Mouse (Mus musculus) G1E (cell line): ENCODE measurements around the gene Vsig2. TPM values are rescaled to one million over a fixed set of nuclear protein-coding genes. Genes with fewer than 3 reads are reported as not detected.

Source experiments
- ATAC-seq: 2 replicates; pipeline ENCODE4 v1.8.0; 2016; ENCODE audit warnings: mild to moderate bottlenecking; ENCODE audit not compliant: insufficient number of reproducible peaks, poor library complexity, low FRiP score, severe bottlenecking; ENCODE audit errors: extremely low read depth
- DNase-seq: peaks from one replicate; pipeline ENCODE4 v3.0.0; 2012; ENCODE audit warnings: low spot score
- H3K27me3 ChIP-seq: 2 replicates; pipeline ENCODE4 v1.6.1; 2012; ENCODE audit warnings: mild to moderate bottlenecking, low read length, inconsistent platforms; ENCODE audit not compliant: insufficient read depth
- H3K36me3 ChIP-seq: replicated peaks from 2 replicates; pipeline ENCODE3; 2012; ENCODE audit warnings: mild to moderate bottlenecking, inconsistent platforms
- H3K4me1 ChIP-seq: 2 replicates; pipeline ENCODE4 v1.6.1; 2012; ENCODE audit warnings: low read depth, low read length, inconsistent platforms, mixed read lengths; ENCODE audit not compliant: insufficient read depth
- H3K4me3 ChIP-seq: 2 replicates; pipeline ENCODE4 v1.5.1; 2012; ENCODE audit warnings: low read depth, mild to moderate bottlenecking, inconsistent platforms, low read length, moderate library complexity, mixed read lengths
- H3K9me3 ChIP-seq: replicated peaks from 2 replicates; pipeline ENCODE4 v1.6.1; 2012; ENCODE audit warnings: inconsistent platforms
- CTCF ChIP-seq: IDR thresholded peaks from 2 replicates; pipeline ENCODE4 v1.5.1; 2012; ENCODE audit warnings: low read depth, low read length, inconsistent platforms, mixed read lengths
- GATA1 ChIP-seq: IDR thresholded peaks from 2 replicates; pipeline ENCODE4 v1.6.1; 2012; ENCODE audit warnings: borderline replicate concordance, low read length, inconsistent platforms, mixed read lengths
- GATA2 ChIP-seq: IDR thresholded peaks from 2 replicates; pipeline ENCODE4 v1.6.1; 2012; ENCODE audit warnings: low read depth, low read length, inconsistent platforms, borderline replicate concordance
- POLR2AphosphoS5 ChIP-seq: IDR thresholded peaks from 2 replicates; pipeline ENCODE4 v1.6.1; 2012; ENCODE audit warnings: low read depth, low read length, inconsistent platforms; ENCODE audit not compliant: insufficient replicate concordance
- TAL1 ChIP-seq: conservative IDR thresholded peaks from 2 replicates; pipeline ENCODE4 v1.6.1; 2012; ENCODE audit warnings: low read depth, low read length, inconsistent platforms, mixed read lengths
- polyA plus RNA-seq: library from polyadenylated mRNA; stranded (reverse); fragments of >175 nt; gene quantifications from 2 replicates; pipeline ENCODE4 v1.2.3, GENCODE M21; 2012
- total RNA-seq, 2 experiments: library from RNA; stranded (forward) in 1 of 2; stranded (reverse) in 1 of 2; fragments of 200-1000 nt in 1 of 2; fragments of >200 nt in 1 of 2; fragmentation: Nextera tagmentation in 1 of 2; gene quantifications; 2 replicates each; pipeline ENCODE4 v1.2.3; 2014 to 2017

Gene Vsig2
- total and polyA plus RNA-seq, 3 experiments, result 3.0 TPM; not detected in 2

DNA sequence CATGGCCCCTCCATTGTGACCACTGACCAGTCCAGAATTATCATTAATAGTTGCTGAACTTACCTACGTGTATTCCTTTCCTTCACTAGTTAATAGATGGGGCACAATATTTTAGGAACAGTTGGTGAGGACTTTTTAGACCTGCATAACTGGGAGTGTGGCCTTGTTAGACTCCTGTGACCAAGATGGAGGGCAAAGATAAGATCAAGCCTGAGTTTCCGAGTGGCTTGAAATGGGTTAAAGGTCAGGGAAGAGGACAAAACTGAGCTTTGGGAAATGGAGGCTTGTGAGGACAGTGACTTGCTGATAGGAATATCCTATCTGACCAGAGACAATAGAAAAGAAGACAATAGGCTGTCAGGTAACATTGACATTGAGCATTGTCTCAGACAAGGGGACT, 13.6 kb upstream of the Vsig2 start:
- ATAC-seq (no peak), DNase-seq (no peak)
- Histone ChIP-seq H3K4me3 (no peak overlapping the region), H3K36me3 (peaks cover 57% of the 10 kb centered on the region), H3K4me1 (peaks cover 12% of the 10 kb centered on the region), H3K9me3 (no peaks in the 10 kb centered on the region), H3K27me3 (peaks cover 22% of the 10 kb centered on the region)
- TF ChIP-seq GATA2 (no peak), POLR2AphosphoS5 (no peak), TAL1 (no peak), CTCF (no peak), GATA1 (no peak)

DNA sequence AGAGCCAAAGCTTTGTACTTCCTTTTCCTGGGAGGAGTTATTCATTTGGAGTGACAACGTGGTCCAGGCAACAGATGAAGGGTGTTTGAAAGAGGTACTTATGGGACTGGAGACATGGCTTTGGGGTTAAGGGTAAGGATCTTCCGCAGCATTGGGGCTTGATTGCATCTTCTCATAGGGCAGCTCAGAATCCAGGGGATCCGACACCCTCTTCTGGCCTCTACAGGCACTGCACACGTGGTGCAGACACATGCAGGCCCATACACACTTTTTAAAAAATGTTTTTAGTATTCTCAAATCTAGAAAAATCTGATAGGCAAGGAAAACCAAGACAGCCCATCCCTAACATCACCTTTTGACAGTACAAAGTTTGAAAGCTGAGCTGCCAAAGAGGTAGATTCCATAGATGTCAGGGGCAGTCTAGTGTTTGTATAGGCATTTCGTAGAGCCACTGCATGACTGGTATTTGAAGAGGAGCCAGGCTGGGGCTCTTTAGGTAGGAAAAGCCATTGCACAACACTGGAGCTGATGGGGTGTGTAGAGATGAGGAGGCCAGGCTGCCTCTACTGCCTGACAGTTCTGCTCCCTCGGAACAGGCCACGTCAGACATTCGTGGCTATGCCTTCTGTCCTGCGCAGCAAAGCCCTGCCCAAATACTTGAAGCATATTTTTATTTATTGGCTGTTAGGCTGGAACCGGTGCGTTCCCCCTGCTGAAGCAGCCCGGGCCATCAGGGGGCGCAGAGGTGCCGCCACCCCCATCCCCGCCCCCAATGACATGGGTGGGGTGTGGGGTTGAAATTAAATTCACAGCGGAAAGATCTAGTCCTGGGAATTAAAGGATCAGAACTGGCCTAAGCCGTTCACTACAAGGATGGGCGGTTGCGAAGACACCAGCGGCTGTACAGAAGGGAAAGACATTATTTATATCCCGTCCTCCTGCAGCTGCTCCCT, 12.3 kb upstream of the Vsig2 start:
- Histone ChIP-seq H3K4me1 (peaks cover 12% of the 10 kb centered on the region), H3K27me3 (peaks cover 32% of the 10 kb centered on the region), H3K9me3 (no peaks in the 10 kb centered on the region), H3K36me3 (peaks cover 48% of the 10 kb centered on the region), H3K4me3 (no peak overlapping the region)
- no peak for ATAC-seq
- no peak for TF ChIP-seq GATA2
- no peak for TF ChIP-seq GATA1
- TF ChIP-seq CTCF, result no peak
- no peak for TF ChIP-seq TAL1
- TF ChIP-seq POLR2AphosphoS5, result no peak
- no peak for DNase-seq

DNA sequence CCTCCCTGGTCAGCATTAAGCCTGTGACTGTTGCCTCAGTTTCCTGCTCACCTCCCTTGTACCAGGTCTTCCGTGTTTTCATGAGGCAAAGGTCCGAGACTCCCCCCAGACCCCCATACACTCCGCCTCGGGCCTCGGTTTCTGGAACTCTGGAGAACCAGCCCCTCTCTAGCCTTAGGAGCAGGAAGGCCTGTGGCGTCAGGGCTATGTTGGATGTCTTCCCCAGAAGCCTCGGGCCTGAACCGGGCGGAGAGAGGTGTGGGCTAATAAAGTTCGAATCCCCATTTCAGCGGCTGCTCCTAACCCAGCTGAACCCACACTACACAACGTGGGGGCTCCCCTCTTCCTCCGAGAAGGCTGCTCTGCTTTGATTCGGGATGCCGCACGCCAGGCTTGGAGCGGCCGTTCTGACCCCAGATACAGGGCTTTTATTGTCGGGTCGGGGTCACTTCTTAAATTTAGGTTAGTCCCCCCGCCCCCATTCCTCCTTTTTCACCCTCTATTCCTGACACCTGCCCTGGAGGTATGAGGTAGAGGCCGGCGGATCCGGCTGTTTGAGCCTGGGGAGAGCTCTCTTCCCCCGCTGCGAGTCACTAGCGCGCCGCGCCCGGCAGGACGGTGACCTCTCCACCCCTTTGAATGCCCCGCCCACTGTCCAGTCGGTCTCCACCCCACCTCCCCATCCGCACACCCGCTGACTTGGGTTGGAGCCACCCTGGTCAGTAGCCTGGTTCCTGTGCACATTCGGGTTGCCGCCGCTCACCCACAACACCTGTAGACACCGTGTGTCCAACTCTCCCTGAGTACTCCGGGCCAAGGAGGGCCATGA, 11.4 kb upstream of the Vsig2 start, which contains the start of gene Esam:
Gene Esam (plus strand): TSS at position 683 of the 829 bp plus-strand sequence.
- Histone ChIP-seq H3K4me1 (peaks cover 15% of the 10 kb centered on the region), H3K4me3 (no peak within 1 kb of the TSS), H3K27me3 (peaks cover 32% of the 10 kb centered on the region), H3K36me3 (peaks cover 42% of the 10 kb centered on the region), H3K9me3 (no peaks in the 10 kb centered on the region)
- no peak for TF ChIP-seq GATA2
- no peak for TF ChIP-seq TAL1
- no peak for TF ChIP-seq POLR2AphosphoS5
- no peak for TF ChIP-seq GATA1
- TF ChIP-seq CTCF, result no peak
- DNase-seq (no peak), ATAC-seq (no peak)

DNA sequence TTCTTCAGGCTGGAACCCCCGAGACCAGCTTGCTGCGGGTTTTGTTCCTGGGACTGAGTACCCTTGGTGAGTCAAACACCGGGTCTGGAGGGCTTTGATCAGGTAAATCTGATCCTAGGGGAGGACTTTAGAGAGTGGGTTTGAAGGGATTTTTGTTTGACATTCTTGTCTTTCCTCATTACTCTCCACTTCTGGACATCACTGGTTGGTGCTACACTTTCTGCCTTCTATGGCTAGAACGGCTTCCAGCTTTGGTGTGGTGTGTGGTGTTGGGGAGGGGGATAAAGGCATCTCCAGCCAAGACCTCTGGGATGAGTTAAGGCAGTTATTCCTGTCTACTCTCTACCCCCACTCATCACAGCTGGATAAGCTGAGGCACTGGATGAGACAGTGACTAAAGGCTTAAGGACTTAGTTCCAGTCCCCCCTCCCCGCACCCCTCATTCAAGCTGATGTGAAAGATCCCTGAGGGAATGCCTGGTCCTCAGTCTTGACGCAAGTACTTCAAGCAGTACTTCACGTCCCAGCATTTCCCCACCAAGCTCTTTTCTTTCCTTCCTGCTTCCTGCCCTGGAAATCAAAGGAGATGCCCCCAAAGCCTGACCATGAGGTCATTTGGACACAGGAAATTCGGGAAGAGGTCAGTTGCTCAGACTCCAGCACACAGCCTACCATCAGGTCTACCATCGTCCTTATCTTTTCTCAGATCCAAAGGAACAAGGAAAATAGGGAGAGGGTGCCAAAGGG, 10.7 kb upstream of the Vsig2 start:
- DNase-seq (no peak), ATAC-seq (no peak)
- peaks cover 15% of the 10 kb centered on the region for H3K4me1 ChIP-seq
- no peaks in the 10 kb centered on the region for H3K9me3 ChIP-seq
- peaks cover 35% of the 10 kb centered on the region for H3K36me3 ChIP-seq
- no peak for TF ChIP-seq TAL1
- TF ChIP-seq GATA1, result no peak
- no peak for TF ChIP-seq POLR2AphosphoS5
- TF ChIP-seq CTCF, result no peak
- no peak for TF ChIP-seq GATA2
- H3K4me3 ChIP-seq, result no peak overlapping the region
- H3K27me3 ChIP-seq, result peaks cover 35% of the 10 kb centered on the region

DNA sequence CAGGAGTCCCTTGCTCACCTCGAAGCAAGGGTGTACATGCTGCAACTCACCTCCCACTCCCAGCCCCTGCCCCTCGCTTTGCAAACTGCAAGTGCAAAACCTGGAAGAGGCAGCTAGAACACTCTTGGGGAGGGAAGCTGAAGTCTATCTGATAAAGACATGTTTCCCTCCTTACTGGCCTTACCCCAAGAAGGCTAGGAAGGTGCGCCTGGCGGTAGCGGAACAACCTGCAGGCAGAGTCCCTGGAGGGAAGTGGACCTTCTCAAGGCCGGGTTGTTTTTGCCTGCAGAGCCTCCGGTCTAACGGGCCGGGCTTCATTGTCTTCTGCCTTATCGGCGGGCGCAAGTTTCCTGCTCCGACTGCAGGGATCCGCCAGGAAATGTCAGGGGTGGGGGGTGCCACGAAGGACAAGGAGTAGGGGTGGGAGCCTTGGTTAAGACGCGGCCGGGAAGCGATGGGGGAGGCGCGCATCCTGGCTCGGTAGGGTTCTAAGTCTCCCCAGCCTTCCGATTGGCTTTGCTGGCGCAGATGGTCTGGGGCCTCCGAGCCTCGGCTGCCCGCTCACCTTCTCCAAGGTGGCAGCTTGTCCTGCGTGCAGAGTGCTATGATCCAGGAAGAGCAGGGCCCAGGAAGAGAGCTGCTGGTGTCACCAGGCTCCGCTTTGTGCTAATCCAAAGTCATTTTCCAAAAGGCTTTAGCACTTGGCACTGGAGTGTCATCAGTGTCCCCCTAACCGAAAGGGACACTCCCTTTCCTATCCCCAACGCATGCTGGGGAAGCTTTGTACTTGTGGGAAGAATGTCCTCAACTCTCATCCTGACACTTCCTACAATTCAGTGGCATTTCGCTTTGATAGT, 8.8 kb upstream of the Vsig2 start:
- H3K36me3 ChIP-seq, result peaks cover 24% of the 10 kb centered on the region
- DNase-seq (no peak), ATAC-seq (no peak)
- H3K4me3 ChIP-seq, result no peak overlapping the region
- peaks cover 45% of the 10 kb centered on the region for H3K27me3 ChIP-seq
- TF ChIP-seq GATA2 (no peak), POLR2AphosphoS5 (no peak), GATA1 (no peak), TAL1 (no peak), CTCF (no peak)
- peaks cover 15% of the 10 kb centered on the region for H3K4me1 ChIP-seq
- no peaks in the 10 kb centered on the region for H3K9me3 ChIP-seq
